Mouse (Mus musculus) liver, postnatal 0 days (tissue): ENCODE results near the gene Tacr1. TPM values are rescaled to one million over a fixed set of nuclear protein-coding genes. Genes with fewer than 3 reads are reported as not detected.
A peak's percentile ranks its signal among the peaks of the same experiment; 100 is the strongest.

ENCODE experiments used
- ATAC-seq: fragments of 200-750 bp; cut with Nextera tagmentation; 2 replicates; pipeline ENCODE4 v1.8.0; 2017; ENCODE audit warnings: mild to moderate bottlenecking, moderate library complexity
- DNase-seq: peaks from one replicate; pipeline ENCODE4 v3.0.0-alpha.2; 2016
- H3K27ac ChIP-seq: fragments of 300-500 bp; sonication (generic); 2 replicates; pipeline ENCODE4 v1.5.1; 2014; ENCODE audit warnings: antibody characterized with exemption, moderate library complexity, mild to moderate bottlenecking, low read depth
- H3K27me3 ChIP-seq: fragments of 300-500 bp; sonication (generic); 2 replicates; pipeline ENCODE4 v1.6.1; 2014; ENCODE audit warnings: low read length, control low read depth, mixed read lengths; ENCODE audit not compliant: insufficient read depth
- H3K36me3 ChIP-seq: fragments of 300-500 bp; sonication (generic); replicated peaks from 2 replicates; pipeline ENCODE4 v1.6.1; 2014; ENCODE audit warnings: mild to moderate bottlenecking, control low read depth, low read length, moderate library complexity, mixed read lengths; ENCODE audit not compliant: insufficient read depth
- H3K4me1 ChIP-seq: fragments of 300-500 bp; sonication (generic); 2 replicates; pipeline ENCODE4 v1.6.1; 2014; ENCODE audit warnings: antibody characterized with exemption, mild to moderate bottlenecking, control low read depth; ENCODE audit not compliant: insufficient read depth
- H3K4me2 ChIP-seq: fragments of 300-500 bp; sonication (generic); 2 replicates; pipeline ENCODE4 v1.6.1; 2014; ENCODE audit warnings: low read depth, mild to moderate bottlenecking, low read length, moderate library complexity, mixed read lengths
- H3K4me3 ChIP-seq: fragments of 300-500 bp; sonication (generic); 2 replicates; pipeline ENCODE4 v1.5.1; 2014; ENCODE audit warnings: low read depth, low read length
- H3K9ac ChIP-seq: fragments of 300-500 bp; sonication (generic); replicated peaks from 2 replicates; pipeline ENCODE4 v1.6.1; 2014; ENCODE audit warnings: mild to moderate bottlenecking, moderate library complexity
- H3K9me3 ChIP-seq: fragments of 300-500 bp; sonication (generic); 2 replicates; pipeline ENCODE4 v1.6.1; 2016; ENCODE audit warnings: mild to moderate bottlenecking, control low read depth, low read length, mixed read lengths
- CTCF ChIP-seq: sonication (generic); IDR thresholded peaks from 2 replicates; pipeline ENCODE4 v1.5.1; 2016; ENCODE audit warnings: antibody characterized with exemption, low read depth
- EP300 ChIP-seq: IDR thresholded peaks from 2 replicates; pipeline ENCODE4 v1.6.1; 2016; ENCODE audit warnings: antibody characterized with exemption, low read depth, mild to moderate bottlenecking
- WGBS: fragments of 180-500 bp; shearing (Covaris S2); extraction: QIAGEN DNeasy Blood & Tissue Kit; methylation state at CpG from one replicate; pipeline ENCODE4 v1.1.7; 2014; ENCODE audit not compliant: insufficient replicate concordance; 5-methylcytosine and 5-hydroxymethylcytosine counted together
- polyA plus RNA-seq: library from polyadenylated mRNA; unstranded; fragments of >200 nt; fragmentation: Nextera tagmentation; extraction: Ambion mirVana; gene quantifications from 2 replicates; pipeline ENCODE4 v1.2.1, GENCODE M21; 2015

Gene Tacr1
- polyA plus RNA-seq, 1 experiment from 2014 or later, result not detected

DNA sequence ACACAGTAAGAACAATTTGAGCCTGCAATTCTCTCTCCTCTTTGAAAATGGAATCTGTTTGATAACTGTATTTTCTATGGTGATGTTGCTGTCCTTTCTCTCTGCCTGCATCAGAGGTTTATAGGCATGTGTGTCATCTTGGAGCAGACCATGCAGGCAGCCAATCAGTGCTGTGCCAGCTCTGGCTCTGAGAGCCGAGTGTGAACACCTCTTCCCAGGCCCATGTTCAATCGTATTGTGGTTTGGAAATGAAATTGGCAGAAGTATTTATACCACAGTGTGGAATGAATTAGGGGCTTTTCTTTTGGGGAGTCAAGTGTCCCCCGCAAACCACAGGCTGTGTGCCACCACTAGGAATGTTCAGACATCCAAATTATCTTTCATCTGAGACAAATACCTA lies 117.5 kb downstream of the Tacr1 start:
- ATAC-seq, result no peak
- Histone ChIP-seq H3K27me3 (no peaks in the 10 kb centered on the region), H3K4me1 (no peaks in the 10 kb centered on the region), H3K27ac (no peak overlapping the region), H3K9ac (no peak overlapping the region), H3K4me2 (no peak overlapping the region), H3K36me3 (no peaks in the 10 kb centered on the region), H3K9me3 (no peaks in the 10 kb centered on the region), H3K4me3 (no peak overlapping the region)
- no peak for DNase-seq
- TF ChIP-seq CTCF, result no peak
- TF ChIP-seq EP300, result no peak
- WGBS, result 71% methylated on average over 3 of the region's 3 CpGs

- H3K4me2 ChIP-seq, result no peak overlapping the region
- no peak overlapping the region for H3K4me3 ChIP-seq
- no peaks in the 10 kb centered on the region for H3K9me3 ChIP-seq
- H3K9ac ChIP-seq, result no peak overlapping the region
- H3K4me1 ChIP-seq, result no peaks in the 10 kb centered on the region
- H3K27ac ChIP-seq, result no peak overlapping the region
- no peak for ATAC-seq
- no peak for TF ChIP-seq EP300
- TF ChIP-seq CTCF, result no peak
- H3K27me3 ChIP-seq, result no peaks in the 10 kb centered on the region
- no peaks in the 10 kb centered on the region for H3K36me3 ChIP-seq
- WGBS, result 71% methylated on average over 5 of the region's 5 CpGs
- DNase-seq, result peak; percentile 6
Measured at GRCm38 (mm10) chr6:82522567-82522966, 120.4 kb downstream of the Tacr1 start.

GRCm38 (mm10) chr6:82525107-82525867 lies 123.2 kb downstream of the Tacr1 start:
- Histone ChIP-seq H3K4me2 (no peak overlapping the region), H3K9ac (no peak overlapping the region), H3K36me3 (no peaks in the 10 kb centered on the region), H3K9me3 (no peaks in the 10 kb centered on the region), H3K27me3 (no peaks in the 10 kb centered on the region), H3K27ac (no peak overlapping the region), H3K4me1 (no peaks in the 10 kb centered on the region), H3K4me3 (no peak overlapping the region)
- 49% methylated on average over 3 of the region's 3 CpGs for whole genome bisulfite sequencing
- ATAC-seq (no peak), DNase-seq (no peak)
- no peak for TF ChIP-seq EP300
- no peak for TF ChIP-seq CTCF

DNA sequence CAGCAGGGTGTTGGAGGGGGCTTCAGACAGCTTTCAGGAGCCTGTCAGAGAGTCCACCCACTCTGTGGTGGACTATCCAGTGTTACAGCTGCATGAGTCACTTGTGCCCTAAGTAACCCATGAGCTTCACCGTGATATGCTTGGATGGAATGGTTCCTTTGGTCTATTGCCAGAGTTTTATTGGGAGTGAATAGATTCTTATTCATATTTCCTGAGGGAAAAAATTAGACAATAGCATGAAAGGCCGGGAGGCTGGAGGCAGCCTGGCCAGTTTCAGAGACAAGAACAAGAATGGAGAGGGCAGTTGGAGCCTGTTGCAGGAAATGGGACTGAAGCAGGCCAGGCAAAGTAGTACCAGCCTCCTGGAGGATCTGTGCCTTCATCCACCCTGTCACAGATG lies 126.5 kb downstream of the Tacr1 start:
- H3K36me3 ChIP-seq, result no peaks in the 10 kb centered on the region
- H3K4me1 ChIP-seq, result no peaks in the 10 kb centered on the region
- H3K4me2 ChIP-seq, result no peak overlapping the region
- H3K27me3 ChIP-seq, result no peaks in the 10 kb centered on the region
- no peak overlapping the region for H3K9ac ChIP-seq
- 69% methylated on average over 2 of the region's 2 CpGs for WGBS
- no peak overlapping the region for H3K27ac ChIP-seq
- H3K9me3 ChIP-seq, result no peaks in the 10 kb centered on the region
- DNase-seq (no peak), ATAC-seq (no peak)
- H3K4me3 ChIP-seq, result no peak overlapping the region
- TF ChIP-seq CTCF, result no peak
- no peak for TF ChIP-seq EP300

DNA sequence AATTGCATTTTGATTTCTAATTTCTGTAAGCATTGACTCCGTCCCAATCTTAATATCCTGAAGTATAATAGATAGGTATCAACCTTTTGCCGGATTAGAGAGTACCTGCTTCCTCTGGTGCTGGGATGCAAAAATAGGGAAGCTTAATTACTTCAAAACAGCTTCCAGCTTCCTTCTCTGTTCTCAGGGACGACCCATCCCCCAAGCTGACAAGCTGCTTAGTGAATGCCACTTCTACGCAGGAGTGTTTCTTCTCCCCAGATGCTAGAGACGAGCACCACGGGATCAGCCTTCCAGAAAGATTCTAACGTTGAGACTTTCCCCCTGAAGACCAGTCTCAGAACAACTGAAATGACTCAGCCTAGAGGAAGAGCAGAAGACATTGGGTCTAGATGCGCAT lies 134.5 kb downstream of the Tacr1 start:
- Histone ChIP-seq H3K4me1 (no peaks in the 10 kb centered on the region), H3K4me3 (no peak overlapping the region), H3K27me3 (no peaks in the 10 kb centered on the region), H3K36me3 (no peaks in the 10 kb centered on the region), H3K27ac (no peak overlapping the region), H3K9ac (no peak overlapping the region), H3K4me2 (no peak overlapping the region), H3K9me3 (no peaks in the 10 kb centered on the region)
- TF ChIP-seq EP300 (no peak), CTCF (no peak)
- DNase-seq (no peak), ATAC-seq (no peak)
- WGBS, result 47% methylated on average over 8 of the region's 8 CpGs

DNA sequence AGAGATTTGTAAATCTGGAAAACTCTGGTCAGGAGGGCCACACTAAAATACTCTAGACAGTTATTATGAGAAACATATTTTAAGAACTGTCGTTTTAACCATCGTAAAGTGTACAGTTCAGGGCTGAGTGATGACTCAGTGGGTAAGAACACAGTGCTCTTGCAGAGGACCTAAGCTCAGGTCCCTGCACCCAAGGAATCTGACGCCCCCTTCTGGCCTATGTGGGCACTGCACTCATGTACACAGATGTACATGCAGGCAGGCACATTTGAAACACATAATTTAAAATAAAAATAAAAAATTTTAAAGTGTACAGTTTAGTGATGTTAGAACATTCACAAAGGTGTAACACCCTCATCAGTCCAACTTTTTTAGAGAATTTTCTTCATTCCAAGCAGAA lies 147.1 kb downstream of the Tacr1 start:
- ATAC-seq, result no peak
- 57% methylated on average over 3 of the region's 3 CpGs for WGBS
- DNase-seq, result no peak
- TF ChIP-seq EP300 (no peak), CTCF (no peak)
- H3K36me3 ChIP-seq, result no peaks in the 10 kb centered on the region
- no peak overlapping the region for H3K4me3 ChIP-seq
- peaks cover 6% of the 10 kb centered on the region for H3K9me3 ChIP-seq
- no peaks in the 10 kb centered on the region for H3K27me3 ChIP-seq
- H3K4me1 ChIP-seq, result no peaks in the 10 kb centered on the region
- H3K9ac ChIP-seq, result no peak overlapping the region
- no peak overlapping the region for H3K27ac ChIP-seq
- H3K4me2 ChIP-seq, result no peak overlapping the region
